Mouse (Mus musculus) lung, embryonic 14.5 days (tissue): Measurements from ENCODE around the gene Nup188. TPM values are rescaled to one million over a fixed set of nuclear protein-coding genes. Genes with fewer than 3 reads are reported as not detected.

Experiments used
- ATAC-seq: fragments of 200-750 bp; cut with Nextera tagmentation; 2 replicates; pipeline ENCODE4 v1.8.0; 2017; ENCODE audit warnings: mild to moderate bottlenecking, moderate TSS enrichment, moderate library complexity; ENCODE audit not compliant: insufficient read depth
- DNase-seq: peaks from one replicate; pipeline ENCODE4 v3.0.0-alpha.2; 2015
- H3K27ac ChIP-seq: fragments of 300-500 bp; sonication (generic); 2 replicates; pipeline ENCODE4 v1.5.1; 2014; ENCODE audit warnings: low read depth, mild to moderate bottlenecking, moderate library complexity
- H3K27me3 ChIP-seq: fragments of 300-500 bp; sonication (generic); 2 replicates; pipeline ENCODE4 v1.6.1; 2014; ENCODE audit warnings: low read length, control low read depth; ENCODE audit not compliant: insufficient read depth
- H3K36me3 ChIP-seq: fragments of 300-500 bp; sonication (generic); 2 replicates; pipeline ENCODE4 v1.6.1; 2014; ENCODE audit warnings: control low read depth; ENCODE audit not compliant: insufficient read depth
- H3K4me1 ChIP-seq: fragments of 300-500 bp; sonication (generic); 2 replicates; pipeline ENCODE4 v1.6.1; 2014; ENCODE audit warnings: antibody characterized with exemption, control low read depth; ENCODE audit not compliant: insufficient read depth
- H3K4me2 ChIP-seq: fragments of 300-500 bp; sonication (generic); 2 replicates; pipeline ENCODE4 v1.6.1; 2014; ENCODE audit warnings: mild to moderate bottlenecking
- H3K4me3 ChIP-seq: fragments of 300-500 bp; sonication (generic); 2 replicates; pipeline ENCODE4 v1.5.1; 2014; ENCODE audit warnings: low read depth, low read length
- H3K9ac ChIP-seq: fragments of 300-500 bp; sonication (generic); 2 replicates; pipeline ENCODE4 v1.6.1; 2014
- H3K9me3 ChIP-seq: fragments of 300-500 bp; sonication (generic); 2 replicates; pipeline ENCODE4 v1.6.1; 2016; ENCODE audit warnings: low read depth, low read length, control low read depth
- CTCF ChIP-seq: IDR thresholded peaks from 2 replicates; pipeline ENCODE4 v1.5.1; 2016; ENCODE audit warnings: antibody characterized with exemption, low read depth
- WGBS: fragments of 180-500 bp; shearing (Covaris S2); extraction: QIAGEN DNeasy Blood & Tissue Kit; methylation state at CpG from one replicate; pipeline ENCODE4 v1.1.7; 2014; 5-methylcytosine and 5-hydroxymethylcytosine counted together
- polyA plus RNA-seq: library from polyadenylated mRNA; unstranded; fragments of >200 nt; fragmentation: Nextera tagmentation; extraction: Ambion mirVana; gene quantifications from 2 replicates; pipeline ENCODE4 v1.2.1, GENCODE M21; 2014

Gene Nup188
- polyA plus RNA-seq, 1 experiment from 2014 or later = 56.0 TPM

DNA sequence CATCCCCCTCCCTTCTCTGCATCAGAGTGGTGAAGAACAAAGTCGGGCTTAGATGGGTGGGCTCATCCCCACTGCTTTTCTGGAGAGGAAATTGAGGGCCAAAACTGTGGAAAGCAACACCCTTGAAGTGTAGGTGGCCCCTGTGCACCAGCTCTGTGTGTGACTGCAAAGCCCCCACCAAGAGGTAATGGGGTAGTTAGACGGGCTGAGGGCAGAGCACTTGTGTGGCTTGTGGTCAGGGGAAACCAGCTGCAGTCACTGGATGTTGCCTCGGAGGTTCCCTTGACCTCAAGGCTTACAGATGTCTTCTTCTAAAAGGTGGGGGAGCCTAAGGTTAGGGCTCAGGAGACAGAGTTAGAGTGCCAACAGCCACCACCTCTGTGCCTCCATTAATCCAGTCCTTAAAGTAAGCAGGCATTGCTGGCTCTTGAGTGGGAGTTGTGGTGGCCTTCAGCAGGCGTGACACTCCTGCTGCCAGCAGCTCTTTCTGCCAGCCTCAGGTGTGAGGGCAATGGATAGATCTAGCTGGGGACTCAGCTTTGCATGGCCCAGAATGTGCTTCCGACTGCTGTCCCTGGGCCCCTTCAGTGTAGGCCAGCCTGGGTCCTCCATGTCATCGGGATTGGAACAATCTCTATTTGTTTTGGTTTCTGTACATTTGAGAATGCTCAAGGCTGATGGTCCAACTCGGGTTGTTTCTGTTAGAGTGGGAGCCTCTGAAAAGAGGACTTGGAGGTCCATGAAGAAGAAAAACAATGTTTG, 28.3 kb upstream of the Nup188 start:
- H3K4me1 ChIP-seq = no peaks in the 10 kb centered on the region
- H3K27ac ChIP-seq = no peak overlapping the region
- H3K9ac ChIP-seq = no peak overlapping the region
- no peaks in the 10 kb centered on the region for H3K27me3 ChIP-seq
- DNase-seq (no peak), ATAC-seq (no peak)
- 82% methylated on average over 7 of the region's 7 CpGs for WGBS
- H3K4me2 ChIP-seq = no peak overlapping the region
- TF ChIP-seq CTCF = no peak
- H3K36me3 ChIP-seq = peaks cover 75% of the 10 kb centered on the region
- H3K4me3 ChIP-seq = no peak overlapping the region
- H3K9me3 ChIP-seq = no peaks in the 10 kb centered on the region

DNA sequence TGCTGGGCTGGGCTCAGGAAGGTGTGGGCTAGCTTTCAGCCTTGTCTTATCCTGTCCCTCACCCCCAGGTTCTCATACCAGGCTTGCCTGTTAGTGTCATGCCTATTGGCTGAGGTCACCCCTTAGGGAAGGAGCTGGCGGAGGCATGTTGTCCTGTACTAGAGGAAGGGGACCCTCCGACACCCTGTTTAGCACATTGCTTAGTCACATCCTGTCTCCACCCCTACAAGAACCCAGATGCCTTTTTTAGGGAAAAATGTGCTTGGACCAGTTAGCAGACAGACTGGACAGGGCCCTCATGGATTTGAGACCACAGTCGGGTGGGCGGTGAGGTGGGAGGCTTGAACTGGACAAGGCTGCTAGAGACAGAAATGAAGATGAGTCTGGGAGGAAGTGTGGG, 27.6 kb upstream of the Nup188 start:
- H3K4me3 ChIP-seq = no peak overlapping the region
- H3K4me1 ChIP-seq = no peaks in the 10 kb centered on the region
- no peaks in the 10 kb centered on the region for H3K9me3 ChIP-seq
- H3K9ac ChIP-seq = no peak overlapping the region; the same call in 1 of the 2 replicates
- DNase-seq (peak; percentile 18), ATAC-seq (no peak; the same call in 1 of the 2 replicates)
- H3K27ac ChIP-seq = peak overlapping the region; percentile 42; the same call in 1 of the 2 replicates
- TF ChIP-seq CTCF = no peak
- H3K4me2 ChIP-seq = no peak overlapping the region
- H3K36me3 ChIP-seq = peaks cover 82% of the 10 kb centered on the region
- 67% methylated on average over 4 of the region's 4 CpGs for WGBS
- no peaks in the 10 kb centered on the region for H3K27me3 ChIP-seq

- no peaks in the 10 kb centered on the region for H3K27me3 ChIP-seq
- no peak overlapping the region for H3K4me3 ChIP-seq
- H3K36me3 ChIP-seq = peaks cover 90% of the 10 kb centered on the region
- no peak overlapping the region; the same call in 1 of the 2 replicates for H3K9ac ChIP-seq
- no peaks in the 10 kb centered on the region for H3K4me1 ChIP-seq
- peak overlapping the region; percentile 42; the same call in 1 of the 2 replicates for H3K27ac ChIP-seq
- ATAC-seq (no peak), DNase-seq (no peak)
- 81% methylated on average over 15 of the region's 15 CpGs for WGBS
- no peaks in the 10 kb centered on the region for H3K9me3 ChIP-seq
- H3K4me2 ChIP-seq = no peak overlapping the region
- no peak for TF ChIP-seq CTCF
Measured at GRCm38 (mm10) chr2:30259131-30260064, 26.8 kb upstream of the Nup188 start.

GRCm38 (mm10) chr2:30261064-30261736, 25.0 kb upstream of the Nup188 start:
- H3K9me3 ChIP-seq = no peaks in the 10 kb centered on the region
- 0 out of 2 replicates have a peak, but pooled peaks have one; percentile 13 for TF ChIP-seq CTCF
- WGBS = 84% methylated on average over 4 of the region's 4 CpGs
- no peak overlapping the region for H3K4me2 ChIP-seq
- peaks cover 11% of the 10 kb centered on the region; the same call in 1 of the 2 replicates for H3K4me1 ChIP-seq
- no peak overlapping the region for H3K9ac ChIP-seq
- H3K36me3 ChIP-seq = peaks cover 82% of the 10 kb centered on the region
- DNase-seq (no peak), ATAC-seq (no peak)
- no peaks in the 10 kb centered on the region for H3K27me3 ChIP-seq
- no peak overlapping the region for H3K27ac ChIP-seq
- H3K4me3 ChIP-seq = no peak overlapping the region

GRCm38 (mm10) chr2:30261921-30262839, 24.0 kb upstream of the Nup188 start:
- ATAC-seq = no peak
- WGBS = 88% methylated on average over 18 of the region's 18 CpGs
- Histone ChIP-seq H3K27me3 (no peaks in the 10 kb centered on the region), H3K4me2 (no peak overlapping the region), H3K4me3 (no peak overlapping the region), H3K4me1 (peaks cover 20% of the 10 kb centered on the region), H3K36me3 (peaks cover 72% of the 10 kb centered on the region), H3K27ac (no peak overlapping the region), H3K9me3 (no peaks in the 10 kb centered on the region), H3K9ac (no peak overlapping the region)
- DNase-seq = no peak
- TF ChIP-seq CTCF = no peak

- no peak overlapping the region for H3K4me2 ChIP-seq
- H3K9me3 ChIP-seq = no peaks in the 10 kb centered on the region
- H3K27me3 ChIP-seq = no peaks in the 10 kb centered on the region
- peaks cover 20% of the 10 kb centered on the region for H3K4me1 ChIP-seq
- WGBS = 41% methylated on average over 4 of the region's 4 CpGs
- peak; percentile 55 for DNase-seq
- peaks cover 64% of the 10 kb centered on the region for H3K36me3 ChIP-seq
- ATAC-seq = no peak
- H3K9ac ChIP-seq = no peak overlapping the region
- H3K4me3 ChIP-seq = no peak overlapping the region
- no peak overlapping the region for H3K27ac ChIP-seq
- TF ChIP-seq CTCF = no peak
Measured at GRCm38 (mm10) chr2:30262840-30263441, 23.3 kb upstream of the Nup188 start.
